Mouse (Mus musculus): ENCODE results near the gene Timm44.
"Not testable (repeated sequence)": the region's sequence is repeated elsewhere in the genome, so short reads cannot be mapped to it uniquely, and the experiment has no call there.

Timm44 gene

GRCm38 (mm10) chr8:4263105-4263791 lies 12.5 kb downstream of the Timm44 start:
- DNase-seq, result no peak

GRCm38 (mm10) chr8:4259805-4260170 lies 15.9 kb downstream of the Timm44 start:
- no peak for DNase-seq

- peak; percentile 96 for DNase-seq
These were observed 16.4 kb downstream of the Timm44 start, which contains the start of gene Ctxn1 for GRCm38 (mm10) chr8:4259125-4259804. Ctxn1 (minus strand) TSS chr8:4259274.

GRCm38 (mm10) chr8:4258678-4259077 lies 17.0 kb downstream of the Timm44 start:
- no peak for DNase-seq

GRCm38 (mm10) chr8:4258233-4258632 lies 17.5 kb downstream of the Timm44 start:
- peak; percentile 60 for DNase-seq

GRCm38 (mm10) chr8:4257350-4257749 lies 18.4 kb downstream of the Timm44 start:
- DNase-seq, result no peak

- DNase-seq, result no peak
These were observed 18.8 kb downstream of the Timm44 start for GRCm38 (mm10) chr8:4256911-4257310.

GRCm38 (mm10) chr8:4255471-4255870 lies 20.2 kb downstream of the Timm44 start:
- not testable (repeated sequence) for DNase-seq

- peak; percentile 78 for DNase-seq
These were observed 21.7 kb downstream of the Timm44 start for GRCm38 (mm10) chr8:4254001-4254400.

GRCm38 (mm10) chr8:4252934-4253841 lies 22.5 kb downstream of the Timm44 start, which contains the start of gene Snapc2:
Snapc2 (plus strand) TSS chr8:4253080.
- DNase-seq, result peak; percentile 99

- DNase-seq, result no peak
These were observed 23.5 kb downstream of the Timm44 start for GRCm38 (mm10) chr8:4252116-4252760.

GRCm38 (mm10) chr8:4250306-4250970 lies 25.3 kb downstream of the Timm44 start:
- DNase-seq, result peak; percentile 83

- DNase-seq, result no peak
These were observed 26.5 kb downstream of the Timm44 start for GRCm38 (mm10) chr8:4249213-4249612.

GRCm38 (mm10) chr8:4247951-4248540 lies 27.7 kb downstream of the Timm44 start, which contains the start of gene Tgfbr3l:
Tgfbr3l (plus strand) TSS chr8:4248214.
- no peak for DNase-seq

- no peak for DNase-seq
These were observed 28.5 kb downstream of the Timm44 start for GRCm38 (mm10) chr8:4247241-4247640.

GRCm38 (mm10) chr8:4245737-4246136 lies 30.0 kb downstream of the Timm44 start:
- no peak for DNase-seq

- DNase-seq, result no peak
These were observed 30.7 kb downstream of the Timm44 start for GRCm38 (mm10) chr8:4245061-4245460.

- no peak for DNase-seq
These were observed 36.4 kb downstream of the Timm44 start for GRCm38 (mm10) chr8:4239193-4239890.

- peak; percentile 100 for DNase-seq
These were observed 37.1 kb downstream of the Timm44 start, which contains the start of the genes Map2k7 and Gm49320 for GRCm38 (mm10) chr8:4238434-4239192. Map2k7 (plus strand) TSS chr8:4238740. Gm49320 (plus strand) TSS chr8:4238865.

GRCm38 (mm10) chr8:4237814-4238433 lies 37.8 kb downstream of the Timm44 start:
- DNase-seq, result no peak

Measured in kidney, adult 18-20 months (tissue).